Mouse (Mus musculus) megakaryocyte, embryonic 14.5 days (primary cell): ENCODE data around the gene Alyref.

Experiments
- FLI1 ChIP-seq: IDR thresholded peaks from 2 replicates; pipeline ENCODE4 v1.6.1; 2012; ENCODE audit warnings: low read length, inconsistent platforms, mixed read lengths
- GATA1 ChIP-seq: IDR thresholded peaks from 3 replicates; pipeline ENCODE4 v1.6.1; 2012; ENCODE audit warnings: mixed read lengths, low read length, inconsistent platforms, borderline replicate concordance

GRCm38 (mm10) chr11:120598990-120599549, 905 bp upstream of the Alyref start:
- no peak for TF ChIP-seq GATA1
- no peak for TF ChIP-seq FLI1
